ENCODE assay signal across 9 mouse cellular contexts in genomic region chr2:161511101-161511759, GRCm38 (mm10).
DNase-seq lines count a peak whose midpoint lies in the region; ATAC-seq lines count a peak whose summit lies in the region.
"Had no signal": no experiment of that assay in that cellular context is flagged by ENCODE, and none has a peak within 500 bp of the region (broad histone marks: within the 10 kb centered on the region; RNA-seq: fewer than 3 reads in every experiment).

No protein-coding gene starts in this region.

- no peak for DNase-seq in heart, adult 18-20 months
- DNase-seq in embryo, embryonic 11 days, result peak; percentile 21
- no peak for DNase-seq in B cell, adult 2 months
- no peak for DNase-seq in adrenal gland, postnatal 25 days
- no peak for DNase-seq in adrenal gland, postnatal 36 days

- no peaks in the 10 kb centered on the region for H3K9me3 ChIP-seq in heart, embryonic 15.5 days (replicated peaks)
- no peaks in the 10 kb centered on the region for H3K9me3 ChIP-seq in hindbrain, embryonic 16.5 days (ENCODE audit: control insufficient read depth, low read length)
- H3K9me3 ChIP-seq in midbrain, embryonic 16.5 days (replicated peaks; ENCODE audit: control insufficient read depth, low read length, poor library complexity, severe bottlenecking), result no peaks in the 10 kb centered on the region

- no peak overlapping the region for H3K9ac ChIP-seq in heart, embryonic 15.5 days
- peak overlapping the region; percentile 30 for H3K9ac ChIP-seq in hindbrain, embryonic 16.5 days (ENCODE audit: low read depth, low read length)
- peak overlapping the region; percentile 50 for H3K9ac ChIP-seq in midbrain, embryonic 16.5 days (ENCODE audit: low read depth, low read length)

- 29% methylated on average over 8 of the region's 8 CpGs for WGBS in heart, embryonic 15.5 days
- 20% methylated on average over 8 of the region's 8 CpGs for WGBS in hindbrain, embryonic 16.5 days
- WGBS in midbrain, embryonic 16.5 days, result 14% methylated on average over 8 of the region's 8 CpGs

- H3K27me3 ChIP-seq in heart, embryonic 15.5 days, result no peaks in the 10 kb centered on the region
- no peaks in the 10 kb centered on the region for H3K27me3 ChIP-seq in hindbrain, embryonic 16.5 days (replicated peaks; ENCODE audit: control insufficient read depth, insufficient read depth, low read length)
- H3K27me3 ChIP-seq in midbrain, embryonic 16.5 days (ENCODE audit: control insufficient read depth, insufficient read depth, low read depth, low read length), result no peaks in the 10 kb centered on the region

- no peak overlapping the region for H3K27ac ChIP-seq in heart, embryonic 15.5 days
- no peak overlapping the region for H3K27ac ChIP-seq in hindbrain, embryonic 16.5 days (ENCODE audit: low read depth, low read length)
- H3K27ac ChIP-seq in midbrain, embryonic 16.5 days (ENCODE audit: low read length), result no peak overlapping the region

- peak overlapping the region; percentile 49 for H3K4me3 ChIP-seq in heart, embryonic 15.5 days
- peak overlapping the region; percentile 37 for H3K4me3 ChIP-seq in hindbrain, embryonic 16.5 days (ENCODE audit: low read length)
- peak overlapping the region; percentile 35 for H3K4me3 ChIP-seq in midbrain, embryonic 16.5 days (ENCODE audit: low read depth, low read length)

- no peak for ATAC-seq in heart, embryonic 15.5 days (replicated peaks; ENCODE audit: insufficient number of reproducible peaks, insufficient read depth, low FRiP score, low read depth)
- ATAC-seq in hindbrain, embryonic 16.5 days, result no peak
- ATAC-seq in midbrain, embryonic 16.5 days, result no peak

- H3K4me1 ChIP-seq in heart, embryonic 15.5 days (replicated peaks), result 0 out of 2 replicates have a peak, but pooled peaks cover 5% of the 10 kb centered on the region
- peaks cover 12% of the 10 kb centered on the region for H3K4me1 ChIP-seq in hindbrain, embryonic 16.5 days (ENCODE audit: control insufficient read depth, insufficient read depth, low read depth, low read length)
- H3K4me1 ChIP-seq in midbrain, embryonic 16.5 days (ENCODE audit: control insufficient read depth, insufficient read depth, low read length), result peaks cover 12% of the 10 kb centered on the region

- H3K36me3 ChIP-seq in heart, embryonic 15.5 days, result no peaks in the 10 kb centered on the region
- no peaks in the 10 kb centered on the region for H3K36me3 ChIP-seq in hindbrain, embryonic 16.5 days (ENCODE audit: control insufficient read depth, insufficient read depth, low read length)
- H3K36me3 ChIP-seq in midbrain, embryonic 16.5 days (ENCODE audit: control insufficient read depth, insufficient read depth, low read length), result no peaks in the 10 kb centered on the region
- H3K36me3 ChIP-seq: G1E had no signal

- peak overlapping the region; percentile 61 for H3K4me2 ChIP-seq in heart, embryonic 15.5 days
- H3K4me2 ChIP-seq in hindbrain, embryonic 16.5 days (ENCODE audit: low read length), result peak overlapping the region; percentile 54
- peak overlapping the region; percentile 66 for H3K4me2 ChIP-seq in midbrain, embryonic 16.5 days (ENCODE audit: low read length)
